ENCODE assay signal across 8 mouse cellular contexts in the genomic region with DNA sequence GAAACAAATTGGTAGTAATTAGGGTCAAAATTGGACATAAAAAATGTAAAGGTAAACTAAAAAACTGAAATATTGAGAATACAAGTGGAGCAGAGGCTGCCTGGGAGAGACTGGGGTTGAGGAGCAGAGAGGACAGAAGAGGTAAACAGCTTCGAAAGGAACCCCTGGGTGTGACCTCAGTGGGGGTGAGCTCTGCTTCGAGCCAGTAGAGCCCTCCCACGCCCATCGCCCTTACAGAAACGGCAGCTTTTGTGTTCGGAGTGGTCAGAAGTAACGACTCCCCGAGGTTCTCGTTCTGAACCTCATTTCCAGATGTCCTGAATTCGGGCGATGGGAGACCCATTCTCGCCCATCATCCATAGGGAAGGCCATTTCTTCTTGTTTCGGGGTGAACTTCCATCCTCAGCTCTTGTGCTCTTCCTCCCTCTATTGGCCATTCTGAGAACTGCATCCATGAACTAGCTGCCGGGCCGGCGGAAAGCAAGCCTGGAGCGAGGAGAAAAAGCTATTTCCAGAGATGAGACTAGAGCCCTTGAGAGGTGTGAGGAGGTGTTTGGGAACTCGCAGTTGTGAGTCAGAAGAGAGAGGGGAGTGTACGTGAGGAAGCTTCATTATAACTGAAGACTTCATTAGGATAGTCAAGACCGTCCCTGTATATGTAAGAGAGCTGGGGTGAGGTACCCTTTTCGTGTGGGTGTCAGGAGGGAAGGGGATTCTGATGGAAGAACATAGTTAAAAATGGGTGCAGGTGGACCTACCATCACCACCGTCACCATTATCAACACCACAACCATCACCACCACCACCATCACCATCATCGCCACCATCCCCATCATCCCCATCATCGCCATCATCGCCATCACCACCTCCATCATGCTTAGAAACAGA. TPM values are rescaled to one million over a fixed set of nuclear protein-coding genes. Genes with fewer than 3 reads are reported as not detected.
A peak's percentile ranks its signal among the peaks of the same experiment; 100 is the strongest.
DNase-seq lines count a peak whose midpoint lies in the region; ATAC-seq and TF ChIP-seq lines count a peak whose summit lies in the region.

No protein-coding gene starts in this region.

- peak; percentile 55 for ATAC-seq in Patski
- peak; percentile 77 for ATAC-seq in hindbrain, embryonic 11.5 days (ENCODE audit: low FRiP score)
- ATAC-seq in lung, embryonic 14.5 days (ENCODE audit: insufficient read depth): peak; percentile 62

- peak overlapping the region; percentile 53; the same call in 1 of the 2 replicates for H3K9ac ChIP-seq in hindbrain, embryonic 11.5 days (ENCODE audit: low read depth, low read length)
- peak overlapping the region; percentile 32 for H3K9ac ChIP-seq in lung, embryonic 14.5 days

- H3K9me3 ChIP-seq in hindbrain, embryonic 11.5 days (ENCODE audit: control insufficient read depth, low read length): no peaks in the 10 kb centered on the region
- no peaks in the 10 kb centered on the region for H3K9me3 ChIP-seq in lung, embryonic 14.5 days (ENCODE audit: low read depth, low read length)

- no peaks in the 10 kb centered on the region for H3K4me1 ChIP-seq in hindbrain, embryonic 11.5 days (replicated peaks; ENCODE audit: control insufficient read depth, insufficient read depth, low read length)
- no peaks in the 10 kb centered on the region for H3K4me1 ChIP-seq in lung, embryonic 14.5 days (ENCODE audit: insufficient read depth)
- no peaks in the 10 kb centered on the region for H3K4me1 ChIP-seq in olfactory bulb, adult 2 months (ENCODE audit: control insufficient read depth, insufficient read depth, low read length)

- POLR2A ChIA-PET in Patski (lab: Charles Lee): interaction anchor here (0.7 kb wide), 1 partner anchor 91 kb away, joined by 3 read pairs; no protein-coding TSS in a partner anchor

- no peak for TF ChIP-seq POLR2A in olfactory bulb, adult 2 months (IDR thresholded peaks at IDR 0.05; ENCODE audit: insufficient read depth, low read depth, low read length)

- 26% methylated on average over 25 of the region's 25 CpGs for WGBS in hindbrain, embryonic 11.5 days
- 23% methylated on average over 25 of the region's 25 CpGs for WGBS in lung, embryonic 14.5 days
- 21% methylated on average over 25 of the region's 25 CpGs for WGBS in olfactory bulb, adult 2 months

- H3K4me3 ChIP-seq in hindbrain, embryonic 11.5 days (ENCODE audit: low read depth, low read length): peak overlapping the region; percentile 33
- peak overlapping the region; percentile 32 for H3K4me3 ChIP-seq in lung, embryonic 14.5 days (ENCODE audit: low read depth, low read length)
- H3K4me3 ChIP-seq in olfactory bulb, adult 2 months (ENCODE audit: insufficient read depth, low read depth, low read length): peak overlapping the region; percentile 52

- H3K27me3 ChIP-seq in Patski: no peaks in the 10 kb centered on the region
- no peaks in the 10 kb centered on the region for H3K27me3 ChIP-seq in hindbrain, embryonic 11.5 days (ENCODE audit: control insufficient read depth, insufficient read depth, low read length)
- H3K27me3 ChIP-seq in lung, embryonic 14.5 days (ENCODE audit: insufficient read depth, low read length): no peaks in the 10 kb centered on the region

- no peak overlapping the region for H3K27ac ChIP-seq in hindbrain, embryonic 11.5 days (ENCODE audit: low read depth, low read length)
- no peak overlapping the region for H3K27ac ChIP-seq in lung, embryonic 14.5 days (ENCODE audit: low read depth)
- no peak overlapping the region for H3K27ac ChIP-seq in olfactory bulb, adult 2 months (ENCODE audit: insufficient read depth, low read depth, low read length)

- in situ Hi-C loops in Patski (cut with MboI; ENCODE audit: low pct_unique_long_range_greater_than_20kb): loop anchor here (5.0 kb wide), 1 partner anchor 92 kb away; no protein-coding TSS in a partner anchor

- CTCF ChIA-PET in Patski (lab: Charles Lee): interaction anchor here (0.6 to 3.5 kb wide), 29 partner anchors 9 to 386 kb away, joined by 3 to 24 read pairs (median 3); no protein-coding TSS in a partner anchor

- peak; percentile 82 for TF ChIP-seq CTCF in Patski (IDR thresholded peaks at IDR 0.05)
- TF ChIP-seq CTCF in lung, embryonic 14.5 days (IDR thresholded peaks at IDR 0.05; ENCODE audit: low read depth): peak; percentile 98
- peak; percentile 80 for TF ChIP-seq CTCF in olfactory bulb, adult 2 months (IDR thresholded peaks at IDR 0.05; ENCODE audit: insufficient read depth, low read depth, low read length)

- H3K4me2 ChIP-seq in hindbrain, embryonic 11.5 days (replicated peaks; ENCODE audit: low read depth, low read length): peak overlapping the region; percentile 58
- peak overlapping the region; percentile 68 for H3K4me2 ChIP-seq in lung, embryonic 14.5 days

- H3K36me3 ChIP-seq in hindbrain, embryonic 11.5 days (ENCODE audit: control insufficient read depth, insufficient read depth, low read length): no peaks in the 10 kb centered on the region
- H3K36me3 ChIP-seq in lung, embryonic 14.5 days (ENCODE audit: insufficient read depth): no peaks in the 10 kb centered on the region

- no peak for DNase-seq in Patski (ENCODE audit: low read depth, low spot score)
- peak; percentile 71 for DNase-seq in cerebellum, adult 9-10 months
- peak; percentile 81 for DNase-seq in forelimb bud, embryonic 11.5 days (ENCODE audit: low read depth, low spot score)
- DNase-seq in hindbrain, embryonic 11.5 days (ENCODE audit: low spot score): peak; percentile 87
- peak; percentile 79 for DNase-seq in layer of hippocampus, adult 9-10 months (ENCODE audit: low spot score)
- DNase-seq in lung, embryonic 14.5 days: peak; percentile 94
- peak; percentile 58 for DNase-seq in thymus, postnatal 14 days

RNA-seq across cellular contexts. Expression of gene 5830473C10Rik, which starts 28.0 kb away (rescaled TPM):
- 0.06 TPM for polyA plus RNA-seq in Patski (2021)
- polyA plus RNA-seq in hindbrain, embryonic 11.5 days (2014; fragmentation: Nextera tagmentation; extraction: Ambion mirVana): not detected in 2 replicates
- polyA plus RNA-seq in lung, embryonic 14.5 days (2014; fragmentation: Nextera tagmentation; extraction: Ambion mirVana): 0.14 and 0.30 TPM in 2 replicates
- not detected in 2 replicates for polyA plus RNA-seq in olfactory bulb, adult 2 months (2012; ENCODE audit: insufficient read depth, insufficient read length, low replicate concordance, missing spikeins)

RNA-seq across cellular contexts. Expression of gene Rassf6, which starts 51.5 kb away (rescaled TPM):
- polyA plus RNA-seq in Patski (2021): 3.9 TPM
- polyA plus RNA-seq in hindbrain, embryonic 11.5 days (2014; fragmentation: Nextera tagmentation; extraction: Ambion mirVana): 0.29 and 1.2 TPM in 2 replicates
- 2.5 and 2.9 TPM in 2 replicates for polyA plus RNA-seq in lung, embryonic 14.5 days (2014; fragmentation: Nextera tagmentation; extraction: Ambion mirVana)
- not detected in 2 replicates for polyA plus RNA-seq in olfactory bulb, adult 2 months (2012; ENCODE audit: insufficient read depth, insufficient read length, low replicate concordance, missing spikeins)
